Mouse (Mus musculus) left cerebral cortex, postnatal 4 days (tissue): ENCODE measurements around the gene Sertad1. TPM values are rescaled to one million over a fixed set of nuclear protein-coding genes. Genes with fewer than 3 reads are reported as not detected.
A peak's percentile ranks its signal among the peaks of the same experiment; 100 is the strongest.
"Not testable (repeated sequence)": the region's sequence is repeated elsewhere in the genome, so short reads cannot be mapped to it uniquely, and the experiment has no call there.

Experiments used
- DNase-seq: peaks from one replicate; pipeline ENCODE4 v3.0.0-alpha.2; 2022
- intact Hi-C: fragments of 180-260 bp; cut with DNase I; formaldehyde crosslinking; loops from one replicate; pipeline ENCODE4 v1.15.1; 2025
- total RNA-seq, 2 experiments: library from RNA; stranded (reverse); gene quantifications; 2 replicates each; pipeline ENCODE4 v1.2.3; 2021

The Sertad1 gene
- total RNA-seq, 2 experiments from 2014 or later, result 3.3 to 3.5 TPM

DNA sequence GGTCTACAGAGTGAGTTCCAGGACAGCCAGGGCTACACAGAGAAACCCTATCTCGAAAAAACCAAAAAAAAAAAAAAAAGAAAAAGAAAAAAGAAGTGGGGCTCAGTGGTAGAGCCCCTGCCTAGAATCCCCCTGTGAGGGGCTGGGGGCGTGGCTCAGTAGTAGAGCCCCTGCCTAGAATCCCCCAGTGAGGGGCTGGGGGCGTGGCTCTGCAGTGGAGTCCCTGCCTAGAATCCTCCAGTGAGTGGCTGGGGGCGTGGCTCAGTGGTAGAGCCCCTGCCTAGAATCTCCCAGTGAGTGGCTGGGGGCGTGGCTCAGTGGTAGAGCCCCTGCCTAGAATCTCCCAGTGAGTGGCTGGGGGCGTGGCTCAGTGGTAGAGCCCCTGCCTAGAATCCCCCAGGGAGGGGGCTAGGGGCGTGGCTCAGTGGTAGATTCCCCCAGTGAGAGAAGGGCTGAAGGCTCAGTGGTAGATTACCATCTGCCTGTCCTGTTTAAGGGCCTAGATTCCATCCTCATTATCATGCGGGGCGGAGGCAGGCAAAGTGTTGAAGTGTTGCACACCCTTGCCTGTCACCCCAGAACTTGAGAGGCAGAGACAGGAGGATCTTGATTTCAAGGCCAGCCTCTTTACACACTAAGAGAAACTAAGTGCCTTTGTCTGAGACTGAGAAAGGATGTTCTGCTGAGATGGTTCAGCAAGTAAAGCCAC, 8.1 kb downstream of the Sertad1 start:
- not testable (repeated sequence) for DNase-seq

DNA sequence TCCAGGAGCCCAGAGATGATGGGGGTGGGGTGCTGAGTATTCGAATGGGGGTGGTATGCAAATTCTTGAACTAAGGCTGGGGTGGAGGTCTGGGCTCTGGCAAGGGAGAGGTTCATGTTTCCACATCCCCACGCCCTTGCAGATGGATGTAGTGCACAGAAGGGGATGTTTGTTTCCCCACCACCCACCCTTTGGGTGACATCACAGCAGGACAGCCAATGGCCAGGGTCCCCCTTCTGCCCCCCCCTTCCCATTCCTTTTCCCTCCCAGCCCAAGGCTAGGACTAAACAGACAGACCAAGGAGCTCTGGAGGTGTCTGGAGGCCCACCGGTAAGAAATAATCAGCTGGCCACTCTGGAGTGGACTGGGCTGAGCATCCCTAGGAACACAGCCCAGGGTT, 12.3 kb downstream of the Sertad1 start, which contains the start of gene Prx:
Prx (plus strand) TSS at position 289 of the 400 bp plus-strand sequence.
- DNase-seq, result no peak

More for the DNA sequence above, 8.1 kb downstream of the Sertad1 start:
- intact Hi-C loops, result not testable (repeated sequence)

DNA sequence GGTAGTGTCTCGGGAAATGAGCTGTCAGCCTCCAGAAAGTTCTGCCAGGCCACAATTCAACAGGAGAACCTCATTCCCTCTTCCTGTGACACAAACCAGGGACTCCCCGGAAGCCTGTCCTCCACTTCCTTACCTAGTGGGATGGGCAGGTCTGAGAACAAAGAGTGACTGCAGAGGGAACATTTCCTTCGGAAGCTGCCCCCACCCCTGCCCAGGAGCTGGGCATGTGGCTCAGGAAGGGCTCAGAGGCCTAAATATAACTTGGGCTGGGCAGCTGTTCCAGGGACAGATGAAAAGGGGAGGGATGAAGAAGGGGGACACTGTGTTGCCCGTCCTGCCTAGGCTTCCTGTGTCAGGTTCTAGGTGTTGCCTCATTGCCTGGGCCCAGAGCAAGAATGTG, 14.9 kb downstream of the Sertad1 start:
- DNase-seq, result no peak
- intact Hi-C loops, result loop anchor here (10.0 kb wide), 1 partner anchor 167 kb away; the partner anchor contains the start of gene Ltbp4

More for the DNA sequence above, 12.3 kb downstream of the Sertad1 start, which contains the start of gene Prx:
- intact Hi-C loops, result no loop called here

GRCm38 (mm10) chr7:27506765-27507370, 20.2 kb downstream of the Sertad1 start:
- no peak for DNase-seq
- intact Hi-C loops, result loop anchor here (10.0 kb wide), 1 partner anchor 172 kb away; the partner anchor contains the start of gene Ltbp4

DNA sequence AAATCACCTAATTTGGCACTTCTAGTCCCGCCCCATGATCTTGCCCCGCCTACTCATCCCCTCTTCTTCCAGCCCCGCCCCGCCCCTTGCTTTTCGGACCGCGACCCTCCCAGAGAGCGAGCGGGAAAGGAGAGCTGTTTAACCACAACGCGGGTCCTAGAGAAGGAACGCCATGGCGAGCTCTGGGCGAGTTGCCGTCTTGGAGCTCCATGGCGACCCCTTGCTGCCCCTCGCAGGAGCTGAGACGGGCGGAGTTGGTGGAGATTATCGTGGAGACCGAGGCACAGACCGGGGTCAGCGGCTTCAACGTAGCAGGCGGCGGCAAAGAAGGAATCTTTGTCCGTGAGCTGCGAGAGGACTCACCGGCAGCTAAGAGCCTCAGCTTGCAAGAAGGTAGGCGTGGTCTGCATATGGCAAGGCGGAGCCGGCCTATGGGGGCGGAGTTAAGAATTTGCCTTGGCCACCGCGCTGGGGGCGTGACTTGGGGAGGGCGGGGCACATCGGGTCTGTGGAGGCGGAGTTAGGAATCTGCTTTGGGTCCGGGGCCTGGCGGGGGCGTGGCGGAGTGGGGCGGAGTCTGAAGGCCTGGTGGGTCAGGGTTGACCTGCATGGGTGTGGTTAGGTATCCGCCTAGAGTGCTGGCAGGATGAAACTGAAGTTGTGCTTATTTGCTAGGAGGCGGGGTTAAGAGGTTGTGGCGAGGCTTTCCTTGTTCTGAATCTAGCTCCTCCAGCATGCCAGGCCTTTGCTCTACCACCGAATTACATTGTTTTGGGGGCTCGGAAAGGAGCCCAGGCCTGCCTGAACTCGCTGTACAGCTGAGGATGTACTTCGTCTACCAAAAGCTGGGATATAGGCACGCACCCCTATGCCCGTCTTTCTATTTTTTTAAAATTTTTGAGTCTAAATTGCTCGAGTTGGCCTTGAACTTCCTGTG, 21.3 kb downstream of the Sertad1 start:
- DNase-seq, result peak; percentile 97
- intact Hi-C loops, result loop anchor here (10.0 kb wide), 1 partner anchor 173 kb away; the partner anchor contains the start of gene Ltbp4

- intact Hi-C loops, result loop anchor here (10.0 kb wide), 1 partner anchor 174 kb away; the partner anchor contains the start of gene Ltbp4
Measured at GRCm38 (mm10) chr7:27508648-27509005, 21.9 kb downstream of the Sertad1 start.

GRCm38 (mm10) chr7:27510809-27511208, 24.1 kb downstream of the Sertad1 start:
- intact Hi-C loops, result no loop called here

More at GRCm38 (mm10) chr7:27508648-27509005, 21.9 kb downstream of the Sertad1 start:
- DNase-seq, result peak; percentile 60

GRCm38 (mm10) chr7:27514961-27515360, 28.3 kb downstream of the Sertad1 start:
- no peak for DNase-seq
- intact Hi-C loops, result no loop called here

More at GRCm38 (mm10) chr7:27510809-27511208, 24.1 kb downstream of the Sertad1 start:
- DNase-seq, result no peak

DNA sequence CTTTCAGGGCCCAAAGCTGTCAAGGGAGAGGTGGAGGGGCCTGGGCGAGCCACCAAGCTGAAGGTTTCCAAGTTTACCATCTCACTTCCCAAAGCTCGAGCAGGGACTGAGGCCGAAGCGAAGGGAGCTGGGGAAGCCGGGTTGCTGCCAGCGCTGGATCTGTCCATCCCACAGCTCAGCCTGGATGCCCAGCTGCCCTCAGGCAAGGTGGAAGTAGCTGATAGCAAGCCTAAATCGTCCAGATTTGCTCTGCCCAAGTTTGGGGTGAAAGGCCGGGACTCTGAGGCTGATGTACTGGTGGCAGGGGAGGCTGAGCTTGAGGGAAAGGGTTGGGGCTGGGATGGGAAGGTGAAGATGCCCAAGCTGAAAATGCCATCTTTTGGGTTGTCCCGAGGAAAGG, 31.6 kb downstream of the Sertad1 start:
- DNase-seq, result no peak
- intact Hi-C loops, result no loop called here

DNA sequence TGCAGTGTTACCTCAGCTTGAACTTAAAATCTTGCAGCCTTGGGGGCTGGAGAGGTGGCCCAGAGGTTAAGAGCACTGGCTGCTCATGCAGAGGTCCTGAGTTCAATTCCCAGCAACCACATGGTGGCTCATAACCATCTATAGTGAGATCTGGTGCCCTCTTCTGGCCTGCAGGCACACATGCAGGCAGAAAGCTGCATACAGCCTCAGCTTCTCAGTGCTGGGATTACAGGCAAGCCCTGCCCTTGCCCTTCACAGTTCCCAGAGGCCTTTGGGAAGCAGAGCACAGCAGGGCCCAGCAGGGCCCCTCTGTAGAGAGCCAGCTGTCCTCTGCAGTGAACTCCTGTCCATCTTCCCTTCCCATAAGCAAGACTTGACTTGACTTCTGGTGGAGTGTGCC, 33.4 kb downstream of the Sertad1 start:
- intact Hi-C loops, result no loop called here

DNA sequence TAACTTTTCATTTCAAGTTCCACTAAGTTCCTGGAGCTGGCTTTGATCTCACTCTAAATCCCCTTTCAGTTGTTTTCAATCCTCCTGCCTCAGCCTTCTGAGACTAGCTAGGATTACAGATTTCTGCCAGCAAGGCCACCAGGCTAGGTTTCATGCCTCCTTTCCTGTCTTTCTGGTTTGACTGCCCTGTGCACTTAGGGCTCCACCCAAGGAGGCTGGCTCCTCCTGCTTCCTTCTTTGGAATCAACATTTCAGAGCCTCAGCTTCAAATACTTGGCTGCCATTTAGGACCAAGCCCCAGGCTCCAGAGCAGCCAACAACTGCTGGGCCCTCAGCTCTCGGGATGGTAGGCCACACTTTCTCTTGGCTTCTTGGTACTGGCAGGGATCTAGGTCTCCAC, 33.9 kb downstream of the Sertad1 start:
- no peak for DNase-seq
- intact Hi-C loops, result no loop called here

More for the DNA sequence above, 33.4 kb downstream of the Sertad1 start:
- no peak for DNase-seq

DNA sequence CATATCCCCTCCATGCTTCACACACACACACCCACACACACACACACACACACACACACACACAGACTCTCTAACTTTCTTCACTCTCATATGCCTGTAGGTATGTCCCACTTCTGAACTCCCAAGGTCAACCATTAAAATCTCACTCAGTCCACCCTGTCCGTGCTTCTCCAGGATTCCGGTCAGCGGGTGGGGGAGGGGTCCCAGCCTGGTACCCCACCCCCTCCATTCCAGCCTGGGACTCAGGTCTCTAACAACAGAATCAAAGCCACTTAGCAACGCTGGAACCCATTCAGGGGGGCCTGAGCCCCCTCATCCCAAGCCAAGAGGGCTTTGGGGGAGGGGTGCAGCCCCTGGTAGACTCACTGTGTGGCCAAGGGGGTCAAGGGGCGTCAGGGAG, 36.3 kb downstream of the Sertad1 start, which contains the start of gene Hipk4:
Hipk4 (plus strand) TSS at position 301 of the 400 bp plus-strand sequence.
- no peak for DNase-seq
- intact Hi-C loops, result no loop called here

GRCm38 (mm10) chr7:27523805-27524204, 37.1 kb downstream of the Sertad1 start:
- intact Hi-C loops, result no loop called here
- DNase-seq, result no peak

DNA sequence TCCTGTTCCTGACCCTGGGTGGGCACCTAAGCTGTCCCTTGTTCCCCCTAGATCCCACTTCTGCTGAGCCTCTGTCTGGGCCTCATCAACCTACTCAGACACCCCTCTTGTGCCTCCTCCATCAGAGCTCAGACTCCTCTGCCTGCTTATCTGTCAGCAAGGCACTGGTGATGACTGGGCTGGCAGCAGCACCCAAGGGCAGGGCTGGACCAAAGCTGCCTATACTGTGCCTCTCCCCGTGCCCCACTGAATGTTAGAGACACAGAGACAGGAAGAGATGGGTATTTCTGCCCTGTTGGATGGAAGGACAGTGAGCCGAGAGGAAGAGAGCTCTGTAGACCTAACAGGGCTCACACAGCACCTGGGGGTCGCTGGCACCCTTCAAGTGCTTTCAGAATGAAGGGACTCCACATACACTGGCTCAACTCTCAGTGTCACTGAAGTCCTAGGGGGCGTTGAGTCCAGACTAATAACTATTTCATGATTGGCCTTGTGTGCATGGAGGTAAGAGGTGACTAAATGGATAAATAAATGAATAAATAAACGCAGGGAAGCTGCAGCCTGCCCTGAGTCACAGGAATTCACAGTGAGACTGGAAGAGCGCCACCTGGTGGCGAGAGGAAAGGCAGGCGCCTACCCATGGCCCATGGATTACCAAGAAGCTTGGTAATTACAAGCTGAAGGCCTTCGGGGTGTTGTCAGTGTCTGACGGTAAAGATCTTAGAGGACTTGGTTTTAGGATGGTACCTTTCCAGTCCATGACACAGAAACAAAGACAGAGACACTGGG, 39.5 kb downstream of the Sertad1 start:
- DNase-seq, result peak; percentile 79

DNA sequence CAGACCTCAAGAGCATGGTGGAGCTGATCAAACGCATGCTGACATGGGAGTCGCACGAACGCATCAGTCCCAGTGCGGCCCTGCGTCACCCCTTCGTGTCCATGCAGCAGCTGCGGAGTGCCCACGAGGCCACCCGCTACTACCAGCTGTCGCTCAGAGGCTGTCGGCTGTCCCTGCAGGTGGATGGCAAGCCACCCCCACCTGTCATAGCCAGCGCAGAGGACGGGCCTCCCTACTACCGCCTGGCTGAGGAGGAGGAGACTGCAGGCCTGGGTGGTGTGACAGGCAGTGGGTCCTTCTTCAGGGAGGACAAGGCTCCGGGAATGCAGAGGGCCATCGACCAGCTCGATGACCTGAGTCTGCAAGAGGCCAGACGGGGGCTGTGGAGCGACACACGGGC, 42.4 kb downstream of the Sertad1 start:
- intact Hi-C loops, result no loop called here
- DNase-seq, result no peak

More for the DNA sequence above, 39.5 kb downstream of the Sertad1 start:
- intact Hi-C loops, result no loop called here

- intact Hi-C loops, result no loop called here
- DNase-seq, result no peak
Measured at GRCm38 (mm10) chr7:27530937-27531336, 44.2 kb downstream of the Sertad1 start.

DNA sequence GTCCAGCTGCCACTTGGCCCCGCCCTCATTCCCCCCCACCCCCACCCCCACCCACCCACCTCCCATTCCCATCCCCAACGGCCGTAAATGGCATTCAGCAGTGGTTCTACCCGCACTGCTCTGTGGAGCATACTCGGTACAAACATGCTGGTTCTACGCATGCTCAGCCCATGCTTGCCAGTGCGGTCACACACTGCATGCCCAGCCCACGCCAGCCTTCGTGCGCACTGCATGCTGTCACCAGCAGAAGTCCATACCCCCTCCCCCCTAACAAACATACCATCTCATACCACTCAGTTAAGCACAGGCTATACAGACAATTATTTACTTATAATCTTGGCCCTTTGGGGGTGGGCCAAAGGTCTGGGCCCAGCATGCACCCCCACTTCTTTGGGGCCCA, 45.0 kb downstream of the Sertad1 start:
- intact Hi-C loops, result no loop called here
- DNase-seq, result no peak

GRCm38 (mm10) chr7:27532480-27533050, 45.9 kb downstream of the Sertad1 start:
- DNase-seq, result no peak
- intact Hi-C loops, result no loop called here

GRCm38 (mm10) chr7:27535386-27535785, 48.7 kb downstream of the Sertad1 start:
- DNase-seq, result no peak
- intact Hi-C loops, result no loop called here
